Mouse (Mus musculus) heart, adult 2 months (tissue): ENCODE data around the gene Mex3b. TPM values are rescaled to one million over a fixed set of nuclear protein-coding genes. Genes with fewer than 3 reads are reported as not detected.

ENCODE experiments used
- DNase-seq, 2 experiments: peaks; one replicate each; pipeline ENCODE4 v3.0.0; 2021
- H3K27ac ChIP-seq: fragments of 200-600 bp; 2 replicates; pipeline ENCODE4 v1.8.1; 2022
- H3K27me3 ChIP-seq: fragments of 200-500 bp; 2 replicates; pipeline ENCODE4 v1.6.1; 2012; ENCODE audit warnings: mild to moderate bottlenecking, low read length, inconsistent platforms, mixed read lengths; ENCODE audit not compliant: control insufficient read depth, insufficient read depth
- H3K36me3 ChIP-seq: fragments of 200-500 bp; 2 replicates; pipeline ENCODE4 v1.6.1; 2012; ENCODE audit warnings: low read length, inconsistent platforms; ENCODE audit not compliant: control insufficient read depth, insufficient read depth
- H3K4me1 ChIP-seq: fragments of 200-500 bp; 2 replicates; pipeline ENCODE4 v1.6.1; 2011; ENCODE audit warnings: low read length; ENCODE audit not compliant: control insufficient read depth, insufficient read depth
- H3K4me3 ChIP-seq: fragments of 200-600 bp; 2 replicates; pipeline ENCODE4 v1.8.1; 2022
- H3K79me2 ChIP-seq: fragments of 200-500 bp; replicated peaks from 2 replicates; pipeline ENCODE4 v1.6.1; 2012; ENCODE audit warnings: mild to moderate bottlenecking, inconsistent platforms, low read length, moderate library complexity, mixed read lengths; ENCODE audit not compliant: control insufficient read depth, insufficient read depth
- H3K9ac ChIP-seq: fragments of 200-500 bp; 2 replicates; pipeline ENCODE4 v1.6.1; 2012; ENCODE audit warnings: low read depth, mild to moderate bottlenecking, control low read depth, inconsistent platforms, low read length, mixed read lengths
- CTCF ChIP-seq: fragments of 200-600 bp; IDR thresholded peaks from 2 replicates; pipeline ENCODE4 v1.8.1; 2022; ENCODE audit warnings: antibody characterized with exemption, mild to moderate bottlenecking, moderate library complexity
- EP300 ChIP-seq: fragments of 200-500 bp; IDR thresholded peaks from 2 replicates; pipeline ENCODE4 v1.6.1; 2011; ENCODE audit warnings: low read depth, low read length, control low read depth; ENCODE audit not compliant: insufficient read depth
- POLR2A ChIP-seq: fragments of 200-500 bp; IDR thresholded peaks from 2 replicates; pipeline ENCODE4 v1.6.1; 2011; ENCODE audit warnings: mild to moderate bottlenecking, low read depth, low read length, control low read depth; ENCODE audit not compliant: insufficient read depth
- WGBS: fragments of 180-500 bp; shearing (Covaris S2); methylation state at CpG from one replicate; pipeline ENCODE4 v1.1.7; 2018; 5-methylcytosine and 5-hydroxymethylcytosine counted together
- intact Hi-C: fragments of 180-260 bp; cut with DNase I; formaldehyde crosslinking; loops from one replicate; pipeline ENCODE4 v1.15.1; 2025
- long read RNA-seq: library from polyadenylated mRNA; stranded (forward); transcript quantifications from one replicate; pipeline ENCODE4 v2.0.0, GENCODE M21; 2021
- polyA plus RNA-seq: library from polyadenylated mRNA; depleted of rRNA; stranded (reverse); fragments of >200 nt; gene quantifications from 2 replicates; pipeline ENCODE4 v1.2.3, GENCODE M21; 2012; rRNA removed
- total RNA-seq, 2 experiments: library from RNA; stranded (reverse); gene quantifications; 2 replicates each; pipeline ENCODE4 v1.2.3; 2021

Mex3b gene
- total RNA-seq: 1 to 10 TPM; 1.4 TPM
- 1.7 and 2.1 TPM in 2 replicates for polyA plus RNA-seq
- long read RNA-seq, partial matches to known transcripts: 0 of 1 reads
- long read RNA-seq, other reads (novel, unspliced or antisense): 0 of 1 reads

- Histone ChIP-seq H3K36me3 (no peaks in the 10 kb centered on the region), H3K79me2 (no peaks in the 10 kb centered on the region), H3K4me1 (peaks cover 4% of the 10 kb centered on the region), H3K27me3 (no peaks in the 10 kb centered on the region), H3K4me3 (peak within 1 kb of the TSS; percentile 97), H3K9ac (peak within 1 kb of the TSS; percentile 76), H3K27ac (peak within 1 kb of the TSS; percentile 96)
- TF ChIP-seq EP300 (no peak), POLR2A (no peak), CTCF (no peak)
- WGBS: under 1% methylated on average over 81 of the region's 87 CpGs
- intact Hi-C loops: loop anchor here (5.0 to 10.0 kb wide), 5 partner anchors 150 to 1025 kb away; partner anchors contain the start of gene Stard5
- peak; percentile 69 to 80 for DNase-seq
Observed at GRCm38 (mm10) chr7:82867271-82868121, at the start of gene Mex3b. Gene Mex3b (plus strand): TSS chr7:82867333.

GRCm38 (mm10) chr7:82819541-82819940, 47.6 kb upstream of the Mex3b start:
- intact Hi-C loops: no loop called here
- H3K79me2 ChIP-seq: no peaks in the 10 kb centered on the region
- 89% methylated on average over 7 of the region's 7 CpGs for WGBS
- H3K27ac ChIP-seq: no peak overlapping the region
- H3K36me3 ChIP-seq: no peaks in the 10 kb centered on the region
- TF ChIP-seq POLR2A: no peak
- TF ChIP-seq EP300: no peak
- no peak for TF ChIP-seq CTCF
- H3K4me1 ChIP-seq: no peaks in the 10 kb centered on the region
- H3K4me3 ChIP-seq: no peak overlapping the region
- no peak overlapping the region for H3K9ac ChIP-seq
- H3K27me3 ChIP-seq: 0 out of 2 replicates have a peak, but pooled peaks cover 1% of the 10 kb centered on the region
- no peak for DNase-seq

GRCm38 (mm10) chr7:82820661-82821060, 46.5 kb upstream of the Mex3b start:
- Histone ChIP-seq H3K4me1 (no peaks in the 10 kb centered on the region), H3K27me3 (0 out of 2 replicates have a peak, but pooled peaks cover 1% of the 10 kb centered on the region), H3K4me3 (no peak overlapping the region), H3K36me3 (no peaks in the 10 kb centered on the region), H3K9ac (no peak overlapping the region), H3K79me2 (no peaks in the 10 kb centered on the region), H3K27ac (no peak overlapping the region)
- intact Hi-C loops: no loop called here
- WGBS: 68% methylated on average over 4 of the region's 4 CpGs
- no peak for DNase-seq
- TF ChIP-seq CTCF: no peak
- no peak for TF ChIP-seq POLR2A
- TF ChIP-seq EP300: no peak

- no peak overlapping the region for H3K4me3 ChIP-seq
- no peak overlapping the region for H3K27ac ChIP-seq
- H3K36me3 ChIP-seq: no peaks in the 10 kb centered on the region
- H3K4me1 ChIP-seq: no peaks in the 10 kb centered on the region
- 0 out of 2 replicates have a peak, but pooled peaks cover 1% of the 10 kb centered on the region for H3K27me3 ChIP-seq
- H3K9ac ChIP-seq: no peak overlapping the region
- H3K79me2 ChIP-seq: no peaks in the 10 kb centered on the region
- 81% methylated on average over 3 of the region's 3 CpGs for WGBS
- no peak for DNase-seq
- TF ChIP-seq EP300: no peak
- TF ChIP-seq POLR2A: no peak
- TF ChIP-seq CTCF: no peak
- intact Hi-C loops: no loop called here
Observed at GRCm38 (mm10) chr7:82821501-82821900, 45.6 kb upstream of the Mex3b start.

DNA sequence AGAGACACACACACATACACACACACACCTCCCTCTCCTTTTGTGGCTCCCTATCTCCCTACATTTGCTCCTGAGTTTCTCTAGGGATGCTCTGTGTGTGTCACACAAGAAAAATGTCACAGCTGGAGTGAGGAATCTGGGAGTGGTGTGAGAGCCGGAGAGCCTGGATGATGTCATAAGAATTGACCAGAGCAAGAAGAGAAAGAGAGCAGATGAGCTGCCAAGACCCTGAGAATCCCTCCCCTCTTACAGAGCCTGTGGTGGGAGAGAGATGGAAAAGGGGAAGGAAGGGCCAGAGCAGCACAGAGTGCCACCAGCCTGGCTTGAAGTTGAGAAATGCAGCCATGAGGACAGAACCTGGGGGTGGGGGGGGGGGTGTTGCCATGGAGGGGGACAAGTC, 44.6 kb upstream of the Mex3b start:
- no peaks in the 10 kb centered on the region for H3K36me3 ChIP-seq
- TF ChIP-seq EP300 (no peak), POLR2A (no peak)
- H3K27me3 ChIP-seq: 0 out of 2 replicates have a peak, but pooled peaks cover 1% of the 10 kb centered on the region
- no peak overlapping the region for H3K9ac ChIP-seq
- no peak overlapping the region for H3K4me3 ChIP-seq
- H3K79me2 ChIP-seq: no peaks in the 10 kb centered on the region
- intact Hi-C loops: no loop called here
- 32% methylated on average over 1 of the region's 1 CpGs for WGBS
- no peak for DNase-seq
- H3K27ac ChIP-seq: no peak overlapping the region
- H3K4me1 ChIP-seq: no peaks in the 10 kb centered on the region

DNA sequence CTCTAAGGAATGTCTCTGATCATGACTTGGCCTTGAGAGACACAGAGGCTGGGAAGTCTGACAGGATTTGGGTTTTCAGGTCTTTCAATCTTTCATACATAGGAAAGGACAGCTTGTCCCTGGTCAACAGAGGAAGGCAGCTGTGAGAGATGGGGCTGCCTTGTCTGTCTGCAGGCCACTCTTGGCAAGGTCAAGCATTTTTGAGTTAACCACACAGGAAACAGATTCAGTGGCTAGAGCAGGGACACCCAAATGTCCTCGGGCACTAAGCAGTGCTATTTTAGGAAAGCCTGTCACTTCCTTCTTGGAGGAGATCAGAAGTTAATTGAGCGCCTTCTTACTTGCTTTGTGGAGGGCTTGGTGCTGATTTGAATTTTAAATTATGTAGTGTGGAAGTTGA, 38.9 kb upstream of the Mex3b start:
- Histone ChIP-seq H3K27ac (no peak overlapping the region), H3K4me1 (peaks cover 4% of the 10 kb centered on the region), H3K4me3 (no peak overlapping the region), H3K79me2 (no peaks in the 10 kb centered on the region), H3K9ac (no peak overlapping the region), H3K36me3 (no peaks in the 10 kb centered on the region), H3K27me3 (no peaks in the 10 kb centered on the region)
- TF ChIP-seq POLR2A (no peak), EP300 (no peak), CTCF (no peak)
- 17% methylated on average over 2 of the region's 2 CpGs for WGBS
- intact Hi-C loops: no loop called here
- DNase-seq: peak in 1 of 2 experiments; percentile 7
